Mouse (Mus musculus): ENCODE measurements at regions not wholly inside any gene's neighbourhood (a gene's known extent, or its start where the extent isn't known, plus 50 kb on each side); places are given as distances from the start of the nearest gene placed in this dataset.

DNA sequence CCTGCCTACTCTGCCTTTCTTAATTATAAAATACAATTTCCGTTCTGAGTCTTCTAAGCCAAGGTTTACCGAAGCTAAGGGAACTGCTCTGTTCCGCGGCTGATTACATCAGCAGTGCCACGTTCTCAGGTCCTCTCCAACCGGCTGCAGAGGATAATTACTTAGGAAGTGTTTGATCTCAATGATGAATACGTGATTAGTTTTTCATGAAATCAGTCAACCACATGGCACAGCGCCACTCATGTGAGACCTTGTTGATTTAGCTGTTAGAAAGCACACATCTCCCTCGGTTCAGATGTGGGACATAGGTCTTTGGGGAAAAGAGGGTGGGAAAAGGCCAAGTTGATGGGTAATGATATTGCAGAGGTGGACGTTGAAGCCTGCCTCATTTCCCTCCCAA, 141.7 kb downstream of the Pou4f1 start:
- Histone ChIP-seq H3K36me3 (ENCODE audit: control insufficient read depth, insufficient read depth, low read length) (no peaks in the 10 kb centered on the region), H3K9ac (replicated peaks; ENCODE audit: low read depth, low read length) (no peak overlapping the region), H3K4me2 (ENCODE audit: low read depth, low read length) (no peak overlapping the region), H3K4me3 (ENCODE audit: low read depth, low read length) (no peak overlapping the region), H3K9me3 (ENCODE audit: control insufficient read depth, low read length) (no peaks in the 10 kb centered on the region), H3K27ac (ENCODE audit: low read depth, low read length) (no peak overlapping the region), H3K27me3 (ENCODE audit: control insufficient read depth, insufficient read depth, low read length) (no peaks in the 10 kb centered on the region), H3K4me1 (ENCODE audit: control insufficient read depth, insufficient read depth, low read length) (no peaks in the 10 kb centered on the region)
- 60% methylated on average over 10 of the region's 10 CpGs for WGBS
- ATAC-seq (ENCODE audit: low read depth): no peak

- Histone ChIP-seq H3K4me1 (ENCODE audit: control insufficient read depth, insufficient read depth, low read length) (peaks cover 16% of the 10 kb centered on the region; the same call in 1 of the 2 replicates), H3K27ac (ENCODE audit: low read depth, low read length) (no peak overlapping the region), H3K4me3 (ENCODE audit: low read depth, low read length) (no peak overlapping the region), H3K36me3 (ENCODE audit: control insufficient read depth, insufficient read depth, low read length) (no peaks in the 10 kb centered on the region), H3K9ac (replicated peaks; ENCODE audit: low read depth, low read length) (no peak overlapping the region), H3K27me3 (ENCODE audit: control insufficient read depth, insufficient read depth, low read length) (no peaks in the 10 kb centered on the region), H3K4me2 (ENCODE audit: low read depth, low read length) (no peak overlapping the region), H3K9me3 (ENCODE audit: control insufficient read depth, low read length) (no peaks in the 10 kb centered on the region)
- WGBS: 62% methylated on average over 5 of the region's 5 CpGs
- ATAC-seq (ENCODE audit: low read depth): no peak
These were observed 167.7 kb downstream of the Pou4f1 start for GRCm38 (mm10) chr14:104300141-104300540.

- H3K27ac ChIP-seq (ENCODE audit: low read depth, low read length): no peak overlapping the region
- no peaks in the 10 kb centered on the region for H3K27me3 ChIP-seq (ENCODE audit: control insufficient read depth, insufficient read depth, low read length)
- no peak overlapping the region for H3K9ac ChIP-seq (replicated peaks; ENCODE audit: low read depth, low read length)
- H3K36me3 ChIP-seq (ENCODE audit: control insufficient read depth, insufficient read depth, low read length): no peaks in the 10 kb centered on the region
- no peaks in the 10 kb centered on the region for H3K9me3 ChIP-seq (ENCODE audit: control insufficient read depth, low read length)
- 0 out of 2 replicates have a peak, but pooled peaks have one; percentile 45 for ATAC-seq (ENCODE audit: low read depth)
- H3K4me1 ChIP-seq (ENCODE audit: control insufficient read depth, insufficient read depth, low read length): peaks cover 16% of the 10 kb centered on the region; the same call in 1 of the 2 replicates
- H3K4me2 ChIP-seq (ENCODE audit: low read depth, low read length): no peak overlapping the region
- H3K4me3 ChIP-seq (ENCODE audit: low read depth, low read length): no peak overlapping the region
- 7% methylated on average over 4 of the region's 4 CpGs for WGBS
These were observed 169.5 kb downstream of the Pou4f1 start for GRCm38 (mm10) chr14:104298312-104298711.

GRCm38 (mm10) chr14:104297316-104298311, 170.2 kb downstream of the Pou4f1 start:
- no peaks in the 10 kb centered on the region for H3K9me3 ChIP-seq (ENCODE audit: control insufficient read depth, low read length)
- H3K27me3 ChIP-seq (ENCODE audit: control insufficient read depth, insufficient read depth, low read length): no peaks in the 10 kb centered on the region
- 17% methylated on average over 15 of the region's 15 CpGs for WGBS
- peaks cover 16% of the 10 kb centered on the region; the same call in 1 of the 2 replicates for H3K4me1 ChIP-seq (ENCODE audit: control insufficient read depth, insufficient read depth, low read length)
- peak; percentile 91 for ATAC-seq (ENCODE audit: low read depth)
- no peaks in the 10 kb centered on the region for H3K36me3 ChIP-seq (ENCODE audit: control insufficient read depth, insufficient read depth, low read length)
- H3K4me3 ChIP-seq (ENCODE audit: low read depth, low read length): no peak overlapping the region
- H3K4me2 ChIP-seq (ENCODE audit: low read depth, low read length): no peak overlapping the region
- no peak overlapping the region for H3K27ac ChIP-seq (ENCODE audit: low read depth, low read length)
- no peak overlapping the region for H3K9ac ChIP-seq (replicated peaks; ENCODE audit: low read depth, low read length)

- no peaks in the 10 kb centered on the region for H3K36me3 ChIP-seq (ENCODE audit: control insufficient read depth, insufficient read depth, low read length)
- peaks cover 16% of the 10 kb centered on the region; the same call in 1 of the 2 replicates for H3K4me1 ChIP-seq (ENCODE audit: control insufficient read depth, insufficient read depth, low read length)
- H3K4me3 ChIP-seq (ENCODE audit: low read depth, low read length): no peak overlapping the region
- no peak for ATAC-seq (ENCODE audit: low read depth)
- H3K9ac ChIP-seq (replicated peaks; ENCODE audit: low read depth, low read length): no peak overlapping the region
- H3K27ac ChIP-seq (ENCODE audit: low read depth, low read length): no peak overlapping the region
- H3K27me3 ChIP-seq (ENCODE audit: control insufficient read depth, insufficient read depth, low read length): no peaks in the 10 kb centered on the region
- no peak overlapping the region for H3K4me2 ChIP-seq (ENCODE audit: low read depth, low read length)
- no peaks in the 10 kb centered on the region for H3K9me3 ChIP-seq (ENCODE audit: control insufficient read depth, low read length)
- WGBS: 44% methylated on average over 4 of the region's 4 CpGs
These were observed 174.0 kb downstream of the Pou4f1 start for GRCm38 (mm10) chr14:104293814-104294213.

DNA sequence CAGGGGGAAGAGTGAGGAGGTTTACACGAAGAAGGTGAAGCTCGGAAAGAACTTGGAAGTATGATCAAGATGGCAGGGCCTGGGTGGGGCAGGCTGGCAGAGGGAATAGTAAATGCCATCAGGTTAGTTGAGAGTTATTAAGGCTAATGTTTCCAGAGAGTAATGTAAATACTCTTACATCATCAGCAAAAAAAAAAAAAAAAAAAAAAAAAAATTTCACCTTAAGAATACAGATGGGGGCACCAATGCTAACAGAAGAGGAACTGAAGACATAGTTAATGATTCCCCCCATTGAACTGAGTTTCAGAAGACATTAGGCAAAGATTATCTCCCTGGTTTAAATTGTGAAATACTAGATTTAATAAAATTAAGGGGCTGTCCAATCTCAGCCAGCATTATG, 174.7 kb downstream of the Pou4f1 start:
- H3K4me3 ChIP-seq (ENCODE audit: low read depth, low read length): no peak overlapping the region
- no peaks in the 10 kb centered on the region for H3K27me3 ChIP-seq (ENCODE audit: control insufficient read depth, insufficient read depth, low read length)
- H3K4me1 ChIP-seq (ENCODE audit: control insufficient read depth, insufficient read depth, low read length): peaks cover 10% of the 10 kb centered on the region; the same call in 1 of the 2 replicates
- no peak for ATAC-seq (ENCODE audit: low read depth)
- no peak overlapping the region for H3K4me2 ChIP-seq (ENCODE audit: low read depth, low read length)
- 92% methylated on average over 2 of the region's 2 CpGs for WGBS
- H3K27ac ChIP-seq (ENCODE audit: low read depth, low read length): no peak overlapping the region
- H3K36me3 ChIP-seq (ENCODE audit: control insufficient read depth, insufficient read depth, low read length): no peaks in the 10 kb centered on the region
- no peak overlapping the region for H3K9ac ChIP-seq (replicated peaks; ENCODE audit: low read depth, low read length)
- no peaks in the 10 kb centered on the region for H3K9me3 ChIP-seq (ENCODE audit: control insufficient read depth, low read length)

DNA sequence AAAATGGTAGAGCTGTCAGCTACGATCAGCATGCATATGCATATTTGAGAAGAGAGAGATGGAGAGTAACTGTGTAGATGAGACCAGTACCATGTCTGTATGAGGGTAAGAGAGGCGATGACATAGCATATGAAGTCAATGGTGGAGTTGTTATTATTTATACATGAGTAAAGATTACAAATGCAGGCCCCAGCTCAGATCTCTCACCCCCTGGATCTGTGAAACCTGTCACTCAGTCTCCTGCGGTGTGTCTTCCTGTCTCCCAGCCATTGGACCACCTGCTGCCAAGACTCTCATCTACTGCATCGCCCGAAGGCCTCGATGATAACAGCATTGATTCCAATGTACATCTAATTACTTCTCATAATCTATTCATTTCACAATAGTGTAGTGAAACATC, 187.4 kb downstream of the Pou4f1 start:
- no peak overlapping the region for H3K27ac ChIP-seq (ENCODE audit: low read depth, low read length)
- 71% methylated on average over 6 of the region's 6 CpGs for WGBS
- H3K9me3 ChIP-seq (ENCODE audit: control insufficient read depth, low read length): no peaks in the 10 kb centered on the region
- H3K36me3 ChIP-seq (ENCODE audit: control insufficient read depth, insufficient read depth, low read length): no peaks in the 10 kb centered on the region
- no peaks in the 10 kb centered on the region for H3K27me3 ChIP-seq (ENCODE audit: control insufficient read depth, insufficient read depth, low read length)
- no peak overlapping the region for H3K9ac ChIP-seq (replicated peaks; ENCODE audit: low read depth, low read length)
- H3K4me1 ChIP-seq (ENCODE audit: control insufficient read depth, insufficient read depth, low read length): no peaks in the 10 kb centered on the region
- no peak overlapping the region for H3K4me3 ChIP-seq (ENCODE audit: low read depth, low read length)
- no peak overlapping the region for H3K4me2 ChIP-seq (ENCODE audit: low read depth, low read length)
- ATAC-seq (ENCODE audit: low read depth): peak; percentile 63; the same call in 1 of the 2 replicates

DNA sequence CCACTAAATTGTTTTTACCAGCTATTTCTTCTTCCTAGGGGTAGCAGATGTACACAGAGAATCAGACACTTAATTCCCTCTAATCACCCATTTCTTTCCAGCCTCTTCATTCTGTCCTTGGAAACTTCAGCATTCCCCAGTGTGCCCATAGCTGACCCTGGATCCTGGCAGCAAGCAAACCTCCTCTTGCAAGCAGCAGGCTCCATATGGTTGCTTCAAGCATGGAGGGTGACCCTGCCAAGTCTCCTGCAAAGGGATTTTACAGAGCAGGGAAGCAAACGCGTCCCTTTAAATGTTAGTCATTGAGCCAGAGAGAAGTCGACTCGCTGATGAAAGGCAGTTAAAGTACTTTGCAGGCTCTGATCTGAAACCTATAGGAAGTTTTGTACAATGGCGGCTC, 187.9 kb downstream of the Pou4f1 start:
- H3K4me1 ChIP-seq (ENCODE audit: control insufficient read depth, insufficient read depth, low read length): no peaks in the 10 kb centered on the region
- H3K27ac ChIP-seq (ENCODE audit: low read depth, low read length): no peak overlapping the region
- no peak overlapping the region for H3K9ac ChIP-seq (replicated peaks; ENCODE audit: low read depth, low read length)
- no peak overlapping the region for H3K4me2 ChIP-seq (ENCODE audit: low read depth, low read length)
- no peaks in the 10 kb centered on the region for H3K27me3 ChIP-seq (ENCODE audit: control insufficient read depth, insufficient read depth, low read length)
- 65% methylated on average over 5 of the region's 5 CpGs for WGBS
- no peak for ATAC-seq (ENCODE audit: low read depth)
- H3K9me3 ChIP-seq (ENCODE audit: control insufficient read depth, low read length): no peaks in the 10 kb centered on the region
- no peaks in the 10 kb centered on the region for H3K36me3 ChIP-seq (ENCODE audit: control insufficient read depth, insufficient read depth, low read length)
- no peak overlapping the region for H3K4me3 ChIP-seq (ENCODE audit: low read depth, low read length)

DNA sequence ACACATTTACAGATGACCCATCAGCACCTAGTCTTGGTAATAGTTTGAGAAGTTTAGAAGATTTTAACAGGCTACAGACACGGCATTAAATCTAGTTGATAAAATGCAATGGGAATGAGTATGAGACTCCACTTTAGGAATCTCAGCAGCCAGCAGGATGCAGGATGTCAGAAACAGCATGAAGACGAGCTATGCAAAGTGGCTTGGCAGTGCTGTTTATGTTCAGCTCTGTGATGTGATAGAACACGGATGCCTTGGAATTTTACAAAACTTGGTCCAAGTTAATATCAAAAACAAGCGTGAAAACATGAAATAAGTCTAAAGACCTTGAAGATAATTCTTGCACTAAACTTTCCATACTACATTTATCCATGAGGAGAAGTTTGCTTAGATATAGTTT, 193.0 kb downstream of the Pou4f1 start:
- no peaks in the 10 kb centered on the region for H3K9me3 ChIP-seq (ENCODE audit: control insufficient read depth, low read length)
- ATAC-seq (ENCODE audit: low read depth): no peak
- no peaks in the 10 kb centered on the region for H3K36me3 ChIP-seq (ENCODE audit: control insufficient read depth, insufficient read depth, low read length)
- WGBS: 84% methylated on average over 4 of the region's 4 CpGs
- no peak overlapping the region for H3K9ac ChIP-seq (replicated peaks; ENCODE audit: low read depth, low read length)
- H3K4me1 ChIP-seq (ENCODE audit: control insufficient read depth, insufficient read depth, low read length): no peaks in the 10 kb centered on the region
- H3K4me3 ChIP-seq (ENCODE audit: low read depth, low read length): no peak overlapping the region
- H3K27me3 ChIP-seq (ENCODE audit: control insufficient read depth, insufficient read depth, low read length): no peaks in the 10 kb centered on the region
- no peak overlapping the region for H3K4me2 ChIP-seq (ENCODE audit: low read depth, low read length)
- no peak overlapping the region for H3K27ac ChIP-seq (ENCODE audit: low read depth, low read length)

Data from neural tube, embryonic 14.5 days (tissue).